Mouse (Mus musculus) embryonic facial prominence, embryonic 10.5 days (tissue): ENCODE data around the gene Clec11a. TPM values are rescaled to one million over a fixed set of nuclear protein-coding genes. Genes with fewer than 3 reads are reported as not detected.

Experiments used
- DNase-seq: peaks from one replicate; pipeline ENCODE4 v3.0.0-alpha.2; 2017; ENCODE audit warnings: low spot score
- H3K27ac ChIP-seq: fragments of 300-500 bp; sonication (generic); replicated peaks from 2 replicates; pipeline ENCODE4 v1.5.1; 2016; ENCODE audit warnings: mild to moderate bottlenecking
- H3K27me3 ChIP-seq: fragments of 300-500 bp; sonication (generic); replicated peaks from 2 replicates; pipeline ENCODE4 v1.6.1; 2016; ENCODE audit warnings: low read depth, mild to moderate bottlenecking; ENCODE audit not compliant: poor library complexity, severe bottlenecking
- H3K36me3 ChIP-seq: fragments of 300-500 bp; sonication (generic); replicated peaks from 2 replicates; pipeline ENCODE4 v1.6.1; 2016; ENCODE audit warnings: mild to moderate bottlenecking, moderate library complexity
- H3K4me1 ChIP-seq: fragments of 300-500 bp; sonication (generic); 2 replicates; pipeline ENCODE4 v1.6.1; 2016
- H3K4me3 ChIP-seq: fragments of 300-500 bp; sonication (generic); 2 replicates; pipeline ENCODE4 v1.5.1; 2016; ENCODE audit warnings: mild to moderate bottlenecking, moderate library complexity
- H3K9me3 ChIP-seq: fragments of 300-500 bp; sonication (generic); 2 replicates; pipeline ENCODE4 v1.6.1; 2016; ENCODE audit warnings: mild to moderate bottlenecking
- WGBS: fragments of 180-500 bp; shearing (Covaris S2); methylation state at CpG from one replicate; pipeline ENCODE4 v1.1.7; 2016; 5-methylcytosine and 5-hydroxymethylcytosine counted together
- polyA plus RNA-seq: library from polyadenylated mRNA; unstranded; fragments of >200 nt; fragmentation: Nextera tagmentation; extraction: Ambion mirVana; gene quantifications from 2 replicates; pipeline ENCODE4 v1.2.1, GENCODE M21; 2016

Gene Clec11a
- polyA plus RNA-seq, result 1.5 and 1.8 TPM in 2 replicates

DNA sequence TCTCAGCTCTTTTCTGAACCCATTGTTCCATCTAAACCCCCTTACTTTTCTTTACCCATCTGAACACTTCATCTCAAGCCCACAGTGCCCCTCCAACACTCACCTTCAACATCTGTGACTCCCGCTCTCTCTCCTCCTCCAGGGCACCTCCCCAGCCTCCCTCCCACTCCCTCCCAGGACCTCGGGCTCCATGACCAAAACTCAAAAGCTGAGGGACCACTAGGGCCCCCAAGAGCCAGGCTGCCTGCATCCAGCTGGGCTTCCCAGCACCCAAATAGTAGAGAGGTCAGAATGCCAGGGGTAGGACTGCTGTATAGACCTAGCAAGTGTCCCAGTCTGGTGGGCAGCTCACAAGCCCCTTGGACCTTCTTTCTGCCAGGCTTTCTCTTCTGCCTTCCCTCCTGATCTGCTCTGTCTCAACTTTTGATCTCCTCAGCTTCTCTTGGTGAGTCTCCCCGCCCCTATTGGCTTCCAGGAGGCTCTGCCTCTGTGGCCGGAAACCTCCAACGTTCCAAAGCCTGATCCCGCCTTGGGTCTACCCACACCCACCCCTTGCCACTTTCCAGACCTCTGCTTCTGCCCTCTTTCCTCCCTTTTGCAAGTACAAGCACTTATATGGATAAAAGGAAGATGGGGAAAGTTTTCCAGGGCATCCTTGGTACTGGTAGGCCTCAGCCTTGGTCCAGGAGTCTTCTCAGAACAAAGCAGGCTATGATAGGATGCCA lies at the start of gene Clec11a:
Gene Clec11a, minus strand, starts transcription at position 387 of the 725 bp plus-strand sequence.
- Histone ChIP-seq H3K27me3 (peaks cover 55% of the 10 kb centered on the region), H3K27ac (peak within 1 kb of the TSS; percentile 96), H3K36me3 (no peaks in the 10 kb centered on the region), H3K4me3 (peak within 1 kb of the TSS; percentile 78), H3K9me3 (no peaks in the 10 kb centered on the region), H3K4me1 (peaks cover 51% of the 10 kb centered on the region)
- 55% methylated on average over 6 of the region's 6 CpGs for WGBS
- DNase-seq, result no peak

DNA sequence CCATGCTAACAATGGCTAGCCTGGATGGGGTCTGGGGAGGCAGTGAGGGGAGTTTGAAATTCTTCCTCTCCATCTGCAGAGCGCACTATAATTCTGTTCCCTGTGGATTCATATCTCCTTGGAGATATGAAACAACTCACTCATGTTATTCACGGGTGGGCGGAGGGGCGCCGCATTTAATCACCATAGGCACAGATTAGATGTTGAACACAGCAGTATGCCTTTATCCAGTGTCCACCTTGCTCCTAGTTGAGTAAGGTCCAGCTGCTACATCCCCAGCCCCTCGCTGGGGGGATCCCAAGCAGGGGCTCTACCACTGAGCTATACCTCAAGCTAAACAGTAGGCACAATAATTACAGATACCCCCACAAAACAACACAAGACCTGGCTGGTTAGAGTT lies 48.7 kb upstream of the Clec11a start:
- no peak for DNase-seq
- 75% methylated on average over 6 of the region's 6 CpGs for WGBS
- no peaks in the 10 kb centered on the region for H3K36me3 ChIP-seq
- H3K4me1 ChIP-seq, result peaks cover 82% of the 10 kb centered on the region
- no peak overlapping the region for H3K27ac ChIP-seq
- no peaks in the 10 kb centered on the region for H3K9me3 ChIP-seq
- no peak overlapping the region for H3K4me3 ChIP-seq
- peaks cover 100% of the 10 kb centered on the region for H3K27me3 ChIP-seq

DNA sequence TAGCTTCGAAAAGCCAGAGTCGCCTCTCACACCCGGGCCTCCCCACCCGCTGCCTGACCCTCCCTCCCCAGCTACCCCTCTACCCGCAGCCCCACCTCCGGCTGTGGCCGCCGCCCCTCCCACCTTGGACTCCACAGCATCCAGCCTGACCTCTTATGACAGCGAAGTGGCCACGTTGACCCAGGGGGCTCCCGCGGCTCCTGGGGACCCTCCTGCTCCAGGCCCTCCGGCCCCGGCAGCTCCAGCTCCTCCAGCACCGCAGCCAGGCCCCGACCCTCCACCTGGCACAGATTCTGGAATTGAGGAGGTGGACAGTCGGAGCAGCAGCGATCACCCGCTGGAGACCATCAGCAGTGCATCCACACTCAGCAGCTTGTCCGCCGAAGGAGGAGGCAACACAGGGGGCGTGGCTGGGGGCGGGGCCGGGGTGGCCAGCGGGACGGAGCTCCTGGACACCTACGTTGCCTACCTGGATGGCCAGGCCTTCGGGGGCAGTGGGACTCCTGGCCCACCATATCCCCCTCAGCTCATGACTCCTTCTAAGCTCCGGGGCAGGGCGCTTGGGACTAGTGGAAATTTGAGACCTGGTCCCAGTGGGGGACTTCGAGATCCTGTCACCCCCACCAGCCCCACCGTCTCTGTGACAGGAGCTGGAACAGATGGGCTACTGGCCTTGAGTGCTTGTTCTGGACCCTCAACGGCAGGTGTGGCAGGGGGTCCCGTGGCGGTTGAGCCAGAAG lies 47.1 kb upstream of the Clec11a start:
- Histone ChIP-seq H3K36me3 (no peaks in the 10 kb centered on the region), H3K27me3 (peaks cover 100% of the 10 kb centered on the region), H3K4me3 (peak overlapping the region; percentile 49), H3K27ac (no peak overlapping the region), H3K4me1 (peaks cover 69% of the 10 kb centered on the region), H3K9me3 (no peaks in the 10 kb centered on the region)
- WGBS, result 2% methylated on average over 35 of the region's 35 CpGs
- peak; percentile 69 for DNase-seq

DNA sequence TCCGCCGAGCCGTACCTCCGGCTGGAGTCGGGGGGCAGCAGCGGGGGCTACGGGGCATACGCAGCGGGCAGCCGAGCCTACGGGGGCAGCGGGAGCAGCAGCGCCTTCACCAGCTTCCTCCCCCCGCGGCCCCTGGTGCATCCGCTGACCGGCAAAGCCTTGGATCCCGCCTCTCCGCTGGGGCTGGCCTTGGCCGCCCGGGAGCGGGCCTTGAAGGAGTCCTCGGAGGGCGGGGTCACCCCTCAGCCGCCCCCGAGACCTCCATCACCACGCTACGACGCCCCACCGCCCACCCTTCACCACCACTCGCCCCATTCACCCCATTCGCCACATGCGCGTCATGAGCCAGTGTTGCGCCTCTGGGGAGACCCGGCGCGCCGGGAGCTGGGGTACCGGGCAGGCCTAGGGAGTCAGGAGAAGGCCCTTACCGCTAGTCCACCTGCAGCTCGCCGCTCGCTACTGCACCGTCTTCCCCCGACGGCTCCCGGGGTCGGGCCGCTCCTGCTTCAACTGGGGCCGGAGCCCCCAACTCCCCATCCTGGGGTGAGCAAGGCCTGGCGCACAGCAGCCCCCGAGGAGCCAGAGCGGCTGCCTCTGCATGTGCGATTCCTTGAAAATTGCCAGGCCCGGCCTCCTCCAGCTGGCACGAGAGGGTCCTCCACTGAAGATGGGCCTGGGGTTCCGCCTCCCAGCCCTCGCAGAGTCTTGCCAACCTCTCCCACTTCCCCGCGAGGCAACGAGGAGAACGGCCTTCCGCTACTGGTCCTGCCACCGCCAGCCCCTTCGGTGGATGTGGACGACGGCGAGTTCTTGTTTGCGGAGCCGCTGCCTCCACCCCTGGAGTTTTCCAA lies 46.3 kb upstream of the Clec11a start:
- Histone ChIP-seq H3K9me3 (no peaks in the 10 kb centered on the region), H3K4me1 (peaks cover 64% of the 10 kb centered on the region), H3K27me3 (peaks cover 100% of the 10 kb centered on the region), H3K4me3 (peak overlapping the region; percentile 49), H3K36me3 (no peaks in the 10 kb centered on the region), H3K27ac (no peak overlapping the region)
- WGBS, result 3% methylated on average over 71 of the region's 71 CpGs
- DNase-seq, result peak; percentile 45

DNA sequence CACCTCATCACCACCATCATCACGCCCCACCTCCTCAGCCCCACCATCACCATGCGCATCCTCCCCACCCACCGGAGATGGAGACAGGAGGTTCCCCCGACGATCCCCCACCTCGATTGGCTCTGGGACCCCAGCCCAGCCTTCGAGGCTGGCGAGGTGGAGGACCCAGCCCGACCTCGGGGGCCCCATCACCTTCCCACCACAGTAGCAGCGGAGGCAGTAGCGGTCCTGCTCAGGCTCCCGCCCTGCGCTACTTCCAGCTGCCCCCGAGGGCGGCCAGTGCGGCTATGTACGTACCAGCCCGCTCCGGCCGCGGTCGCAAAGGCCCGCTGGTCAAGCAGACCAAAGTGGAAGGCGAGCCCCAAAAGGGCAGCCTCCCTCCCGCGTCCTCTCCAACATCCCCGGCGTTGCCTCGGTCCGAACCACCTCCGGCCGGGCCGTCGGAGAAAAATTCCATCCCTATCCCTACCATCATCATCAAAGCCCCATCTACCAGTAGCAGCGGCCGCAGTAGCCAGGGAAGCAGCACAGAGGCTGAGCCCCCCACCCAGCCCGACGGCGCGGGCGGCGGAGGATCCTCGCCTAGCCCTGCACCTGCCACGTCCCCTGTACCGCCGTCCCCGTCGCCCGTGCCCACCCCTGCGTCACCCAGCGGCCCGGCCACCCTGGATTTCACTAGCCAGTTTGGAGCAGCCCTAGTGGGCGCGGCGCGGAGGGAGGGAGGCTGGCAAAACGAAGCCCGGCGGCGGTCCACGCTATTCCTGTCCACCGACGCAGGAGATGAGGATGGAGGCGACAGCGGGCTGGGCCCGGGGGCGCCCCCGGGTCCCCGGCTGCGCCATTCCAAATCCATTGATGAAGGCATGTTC lies 45.4 kb upstream of the Clec11a start:
- no peak overlapping the region for H3K27ac ChIP-seq
- peak overlapping the region; percentile 49 for H3K4me3 ChIP-seq
- H3K36me3 ChIP-seq, result no peaks in the 10 kb centered on the region
- DNase-seq, result no peak
- H3K27me3 ChIP-seq, result peaks cover 100% of the 10 kb centered on the region
- peaks cover 55% of the 10 kb centered on the region for H3K4me1 ChIP-seq
- H3K9me3 ChIP-seq, result no peaks in the 10 kb centered on the region
- 4% methylated on average over 71 of the region's 71 CpGs for WGBS

DNA sequence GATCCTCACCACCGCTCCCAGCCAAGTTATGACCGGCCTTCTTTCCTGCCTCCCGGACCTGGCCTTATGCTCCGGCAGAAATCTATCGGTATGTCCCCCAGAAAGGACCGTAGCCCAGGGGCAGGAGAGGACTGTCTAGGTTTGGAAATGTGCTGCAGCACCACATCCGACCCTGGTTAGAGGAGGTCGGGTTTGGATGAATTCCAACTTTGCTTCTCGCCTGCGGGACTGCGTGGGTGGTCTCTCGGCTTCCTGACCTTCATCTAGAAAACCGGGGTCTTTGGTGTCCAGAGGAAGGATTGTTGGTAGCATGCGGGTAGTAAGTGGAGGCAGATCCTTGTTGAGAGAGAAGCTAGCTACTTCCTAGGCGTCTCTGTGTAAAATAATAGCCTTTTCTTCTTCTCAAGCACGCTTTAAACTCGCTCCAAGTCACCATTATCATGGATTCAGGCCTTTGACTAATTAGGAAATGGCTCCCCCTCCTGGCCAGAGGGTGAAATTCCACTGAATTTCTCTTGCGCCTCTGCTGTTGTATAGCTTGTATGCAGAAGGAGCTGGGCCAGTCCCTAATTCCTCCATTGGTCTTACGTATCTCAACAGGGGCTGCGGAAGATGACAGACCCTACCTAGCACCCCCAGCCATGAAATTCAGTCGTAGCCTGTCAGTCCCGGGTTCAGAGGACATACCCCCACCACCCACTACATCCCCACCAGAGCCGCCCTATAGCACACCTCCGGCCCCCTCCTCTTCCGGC lies 44.4 kb upstream of the Clec11a start:
- peak; percentile 86 for DNase-seq
- Histone ChIP-seq H3K4me1 (peaks cover 45% of the 10 kb centered on the region), H3K4me3 (peak overlapping the region; percentile 49), H3K36me3 (no peaks in the 10 kb centered on the region), H3K27ac (peak overlapping the region; percentile 32; the same call in 1 of the 2 replicates), H3K9me3 (no peaks in the 10 kb centered on the region), H3K27me3 (peaks cover 100% of the 10 kb centered on the region)
- 3% methylated on average over 25 of the region's 25 CpGs for WGBS

DNA sequence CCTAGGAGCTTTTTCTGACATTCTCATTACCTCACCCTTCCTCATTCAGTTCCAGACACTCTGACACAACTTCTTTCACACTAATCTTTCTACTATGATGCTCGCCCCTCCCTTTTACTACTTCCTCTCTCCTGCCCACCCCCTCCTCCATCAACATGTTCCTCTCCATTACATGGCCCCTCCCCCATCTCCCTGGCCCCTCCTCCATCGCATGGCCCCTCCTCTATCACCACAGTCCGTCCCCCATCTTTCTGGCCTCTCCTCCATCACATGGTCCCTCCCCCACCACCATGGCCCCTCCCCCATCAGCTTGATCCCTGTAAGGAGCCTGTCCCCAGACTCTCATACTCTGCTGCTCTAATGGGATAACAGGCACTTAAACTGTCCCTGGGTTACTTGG lies 42.3 kb upstream of the Clec11a start:
- Histone ChIP-seq H3K36me3 (no peaks in the 10 kb centered on the region), H3K9me3 (no peaks in the 10 kb centered on the region), H3K4me3 (no peak overlapping the region), H3K27ac (no peak overlapping the region), H3K4me1 (peaks cover 41% of the 10 kb centered on the region), H3K27me3 (peaks cover 99% of the 10 kb centered on the region)
- WGBS, result 21% methylated on average over 3 of the region's 3 CpGs
- DNase-seq, result no peak

DNA sequence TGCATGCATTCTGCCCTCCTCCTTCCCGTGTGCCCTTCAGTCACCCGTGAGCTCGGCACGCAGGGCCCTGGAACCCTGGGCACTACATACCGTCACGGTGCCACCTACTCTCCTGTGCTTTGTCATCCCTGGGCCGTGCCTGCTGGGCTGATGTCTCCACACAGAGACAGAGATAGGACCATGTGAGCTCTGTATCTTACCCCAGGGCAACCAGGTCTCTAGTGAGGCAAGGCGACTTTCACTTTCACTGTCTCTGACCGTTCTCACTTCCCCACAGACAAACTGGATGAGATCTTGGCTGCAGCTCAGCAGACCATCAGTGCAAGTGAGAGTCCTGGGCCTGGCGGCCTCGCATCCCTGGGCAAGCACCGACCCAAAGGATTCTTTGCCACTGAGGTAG lies 37.9 kb upstream of the Clec11a start:
- WGBS, result 69% methylated on average over 12 of the region's 12 CpGs
- Histone ChIP-seq H3K36me3 (no peaks in the 10 kb centered on the region), H3K27me3 (peaks cover 98% of the 10 kb centered on the region), H3K27ac (no peak overlapping the region), H3K4me3 (no peak overlapping the region), H3K9me3 (no peaks in the 10 kb centered on the region), H3K4me1 (peaks cover 11% of the 10 kb centered on the region)
- no peak for DNase-seq

DNA sequence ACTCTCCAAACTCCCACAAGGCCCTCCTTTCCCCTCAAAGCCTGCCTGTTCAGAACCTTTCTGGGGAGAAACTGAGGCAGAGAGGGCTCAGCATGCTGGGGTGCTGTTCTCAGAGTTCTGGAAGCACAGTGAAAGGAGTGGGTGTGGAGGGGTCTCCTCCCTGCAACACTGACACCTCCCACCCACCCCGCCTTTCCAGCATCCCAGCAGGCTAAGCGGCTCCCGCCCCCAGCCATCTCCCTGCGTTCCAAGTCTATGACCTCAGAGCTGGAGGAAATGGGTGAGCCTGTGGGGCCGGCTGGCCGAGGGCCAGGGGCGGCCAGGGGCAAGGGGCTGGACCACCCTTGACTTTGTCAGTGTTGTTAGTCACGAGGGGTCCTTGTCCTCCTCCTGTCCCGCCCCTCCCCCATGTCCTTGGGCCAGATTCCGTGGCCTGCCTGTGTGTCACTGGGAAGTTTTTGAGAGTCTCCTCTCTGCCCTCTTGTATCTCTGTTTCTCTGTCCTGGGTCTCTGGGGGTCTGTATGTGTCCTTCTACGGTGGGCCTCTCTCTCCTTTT lies 36.8 kb upstream of the Clec11a start:
- H3K4me1 ChIP-seq, result peaks cover 11% of the 10 kb centered on the region
- no peak overlapping the region for H3K4me3 ChIP-seq
- peaks cover 98% of the 10 kb centered on the region for H3K27me3 ChIP-seq
- H3K36me3 ChIP-seq, result no peaks in the 10 kb centered on the region
- WGBS, result 28% methylated on average over 11 of the region's 11 CpGs
- H3K27ac ChIP-seq, result no peak overlapping the region
- no peak for DNase-seq
- H3K9me3 ChIP-seq, result no peaks in the 10 kb centered on the region

DNA sequence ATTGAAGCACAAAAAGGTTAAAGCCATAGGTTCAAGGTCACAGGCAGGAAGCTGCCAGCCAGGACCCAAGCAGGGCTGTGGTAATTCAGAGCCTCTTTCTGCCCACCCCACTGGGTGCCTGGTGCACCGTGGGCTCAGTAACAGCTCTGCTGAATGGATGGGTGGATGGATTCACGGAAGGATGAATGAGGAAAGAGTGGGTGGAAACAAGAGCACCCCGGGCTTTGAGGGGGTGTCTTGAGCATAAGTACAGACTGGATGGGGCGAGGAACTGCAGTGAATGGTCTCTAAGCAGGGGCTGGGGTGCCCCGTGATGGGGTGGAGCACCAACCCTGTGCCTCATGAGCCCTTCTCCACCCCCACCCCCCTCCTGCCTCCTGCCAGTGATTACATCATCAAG lies 35.0 kb upstream of the Clec11a start:
- H3K4me1 ChIP-seq, result peaks cover 16% of the 10 kb centered on the region
- WGBS, result 68% methylated on average over 5 of the region's 5 CpGs
- no peak for DNase-seq
- H3K4me3 ChIP-seq, result no peak overlapping the region
- no peaks in the 10 kb centered on the region for H3K36me3 ChIP-seq
- H3K27me3 ChIP-seq, result peaks cover 98% of the 10 kb centered on the region
- H3K9me3 ChIP-seq, result no peaks in the 10 kb centered on the region
- no peak overlapping the region for H3K27ac ChIP-seq

DNA sequence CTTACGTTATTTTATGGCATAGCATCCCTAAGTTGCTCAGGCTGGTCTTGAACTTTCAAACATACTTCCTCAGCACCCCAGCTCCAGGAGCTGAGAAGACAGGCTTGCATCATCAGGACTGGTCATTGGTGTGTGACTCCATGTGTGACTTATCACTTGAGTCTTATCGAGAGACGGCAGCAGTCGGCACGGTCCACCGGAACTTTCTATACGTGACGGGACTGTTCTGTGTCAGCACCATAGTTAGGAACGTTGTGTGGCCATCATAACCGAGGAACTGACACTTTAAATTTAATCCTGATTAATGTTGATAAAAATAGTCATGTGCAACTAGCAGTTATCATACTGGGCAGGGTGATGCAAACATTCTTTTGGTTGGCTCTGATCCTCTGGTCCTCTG lies 34.4 kb upstream of the Clec11a start:
- peaks cover 22% of the 10 kb centered on the region for H3K4me1 ChIP-seq
- H3K27ac ChIP-seq, result no peak overlapping the region
- no peaks in the 10 kb centered on the region for H3K9me3 ChIP-seq
- no peaks in the 10 kb centered on the region for H3K36me3 ChIP-seq
- no peak overlapping the region for H3K4me3 ChIP-seq
- H3K27me3 ChIP-seq, result peaks cover 98% of the 10 kb centered on the region
- WGBS, result 87% methylated on average over 10 of the region's 10 CpGs
- DNase-seq, result no peak
